Mouse (Mus musculus): ENCODE results near the gene Arhgdib.

Gene Arhgdib

GRCm38 (mm10) chr6:136920320-136921257 lies 21.1 kb downstream of the Arhgdib start:
- peak in 1 of 2 experiments; percentile 73 for DNase-seq (ENCODE audit: low spot score in 2 of 2)

DNA sequence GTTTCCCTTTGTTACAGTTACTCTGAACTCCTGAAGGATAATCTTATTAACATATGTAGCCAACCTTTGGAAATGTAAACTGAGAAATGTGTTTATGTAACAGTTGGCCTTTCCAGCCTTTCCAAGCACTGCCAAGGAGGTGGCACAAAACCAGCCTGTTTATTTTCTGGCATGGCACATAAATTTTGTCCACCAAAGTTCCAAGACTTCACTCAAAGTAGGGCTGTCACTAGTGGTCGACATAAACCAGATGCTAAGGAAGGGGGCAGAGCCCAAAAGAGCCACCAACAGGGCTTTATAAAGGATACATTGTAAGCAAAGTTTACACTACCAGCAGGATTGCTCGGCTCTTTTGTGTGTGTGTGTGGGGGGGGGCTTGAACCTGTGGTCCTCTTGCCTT lies 23.8 kb downstream of the Arhgdib start:
- DNase-seq (ENCODE audit: low spot score in 2 of 2) = no peak

GRCm38 (mm10) chr6:136915721-136916395 lies 25.8 kb downstream of the Arhgdib start:
- no peak for DNase-seq (ENCODE audit: low spot score in 2 of 2)

- no peak for DNase-seq (ENCODE audit: low spot score in 2 of 2)
Measured at GRCm38 (mm10) chr6:136914234-136914633, 27.5 kb downstream of the Arhgdib start.

DNA sequence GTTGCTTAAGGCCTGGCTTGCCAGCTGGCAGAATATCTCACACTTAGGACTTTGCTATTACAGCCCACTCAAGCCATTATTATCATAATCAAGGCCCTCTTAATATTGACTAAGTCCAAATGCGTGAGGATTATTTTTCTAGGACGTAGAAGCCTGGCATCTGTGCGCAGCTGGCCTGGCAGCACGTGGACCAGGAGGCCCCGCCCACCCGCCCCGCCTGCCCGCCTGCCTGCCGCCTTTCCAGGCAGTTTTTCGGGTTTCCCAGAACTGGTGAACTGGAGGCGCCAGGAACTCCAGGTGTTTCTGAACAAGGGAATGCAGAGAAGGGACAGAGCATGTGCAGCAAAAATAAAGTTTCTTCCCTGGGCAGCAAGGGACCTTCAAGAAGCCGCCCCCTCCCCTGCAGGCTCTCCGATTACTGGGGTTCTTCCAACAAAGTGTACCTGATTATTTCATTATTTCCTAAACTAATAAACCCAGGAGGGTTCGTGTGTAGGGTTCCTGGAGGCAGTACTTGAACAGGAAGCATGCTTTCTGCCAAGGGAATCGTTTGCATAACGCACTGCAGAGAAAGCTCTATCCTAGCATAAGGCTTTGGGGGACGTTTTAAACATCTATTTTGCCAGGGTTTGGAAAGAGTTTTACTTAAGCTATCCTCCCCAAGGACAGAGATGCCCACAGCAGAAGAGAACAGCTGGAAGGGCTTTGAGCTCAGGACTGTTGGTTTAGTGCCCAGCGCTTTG lies 28.1 kb downstream of the Arhgdib start:
- DNase-seq (ENCODE audit: low spot score in 2 of 2) = no peak

GRCm38 (mm10) chr6:136912751-136913265 lies 28.9 kb downstream of the Arhgdib start:
- no peak for DNase-seq (ENCODE audit: low spot score in 2 of 2)

GRCm38 (mm10) chr6:136910247-136910890 lies 31.3 kb downstream of the Arhgdib start:
- DNase-seq (ENCODE audit: low spot score in 2 of 2) = no peak

DNA sequence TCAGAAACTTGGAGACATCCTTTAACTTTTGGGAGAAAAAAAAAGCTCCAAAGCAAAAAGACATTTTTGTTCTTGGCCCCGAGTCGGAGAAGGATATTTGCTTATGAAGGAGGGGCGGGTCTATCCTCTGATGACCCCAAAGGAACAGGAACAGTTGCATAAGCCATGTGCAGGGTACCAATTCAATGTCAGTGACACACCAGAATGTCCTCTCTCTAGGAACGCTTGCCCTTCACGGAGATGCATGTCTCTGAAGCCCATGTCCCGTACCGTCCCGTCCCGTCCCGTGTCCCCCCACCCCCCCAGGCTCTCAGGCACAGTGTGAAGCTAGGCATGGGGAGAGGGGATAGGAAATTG lies 34.8 kb downstream of the Arhgdib start:
- DNase-seq (ENCODE audit: low spot score in 2 of 2) = no peak

DNA sequence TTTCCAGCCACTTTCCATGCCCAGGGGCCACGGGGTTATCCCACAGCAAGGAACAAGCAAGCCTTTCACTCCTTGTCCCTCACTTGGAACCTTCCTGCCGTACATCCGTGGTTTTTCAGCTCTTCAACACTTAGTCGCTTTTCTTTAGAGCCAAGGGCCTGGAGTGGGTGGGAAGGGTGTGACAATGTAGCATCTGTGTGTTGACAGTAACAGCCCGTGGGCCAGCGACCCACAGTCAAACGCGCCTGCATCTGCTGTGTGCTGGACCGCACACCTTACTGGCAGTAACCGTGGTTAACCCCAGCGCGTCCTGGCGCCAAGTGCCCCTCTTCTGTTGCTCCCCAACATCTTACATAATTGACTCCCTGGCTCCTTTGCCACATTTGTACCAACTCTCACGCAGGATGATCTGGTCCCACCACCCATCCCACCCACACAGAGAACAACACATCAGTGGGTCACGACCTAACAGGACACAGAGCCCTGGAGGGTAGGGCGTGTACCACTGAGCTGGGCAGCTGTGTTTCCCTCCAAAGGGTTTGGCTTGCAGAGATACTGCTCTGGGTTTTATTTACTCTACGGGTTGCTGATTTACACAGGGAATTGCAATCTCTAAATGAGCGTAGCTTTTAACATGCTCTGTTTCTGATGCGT lies 35.3 kb downstream of the Arhgdib start:
- DNase-seq (ENCODE audit: low spot score in 2 of 2) = no peak

- DNase-seq (ENCODE audit: low spot score in 2 of 2) = no peak
Measured at GRCm38 (mm10) chr6:136903885-136904470, 37.7 kb downstream of the Arhgdib start.

GRCm38 (mm10) chr6:136902527-136902926 lies 39.2 kb downstream of the Arhgdib start:
- DNase-seq (ENCODE audit: low spot score in 2 of 2) = no peak

- DNase-seq (ENCODE audit: low spot score in 2 of 2) = no peak
Measured at GRCm38 (mm10) chr6:136901010-136901409, 40.7 kb downstream of the Arhgdib start.

GRCm38 (mm10) chr6:136900369-136901009 lies 41.2 kb downstream of the Arhgdib start:
- no peak for DNase-seq (ENCODE audit: low spot score in 2 of 2)

DNA sequence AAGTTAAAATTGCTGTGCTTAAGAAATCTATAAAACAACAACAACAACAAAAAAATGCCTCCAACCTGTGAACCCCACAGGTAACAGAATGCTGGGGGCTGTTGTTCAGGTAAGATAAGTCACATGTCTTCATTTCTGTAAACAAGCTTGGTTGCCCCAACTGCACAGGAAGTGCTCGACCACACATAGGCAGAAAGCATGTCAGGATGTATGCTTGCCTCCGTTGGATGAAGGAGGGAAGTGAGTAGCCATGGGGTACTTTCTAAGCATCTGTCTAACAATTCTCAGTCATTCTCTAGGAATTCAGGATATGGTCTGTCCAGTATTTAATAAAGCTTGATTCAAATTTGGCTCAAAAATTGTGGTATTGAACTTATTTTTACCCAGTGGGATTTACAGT lies 42.7 kb downstream of the Arhgdib start:
- no peak for DNase-seq (ENCODE audit: low spot score in 2 of 2)

DNA sequence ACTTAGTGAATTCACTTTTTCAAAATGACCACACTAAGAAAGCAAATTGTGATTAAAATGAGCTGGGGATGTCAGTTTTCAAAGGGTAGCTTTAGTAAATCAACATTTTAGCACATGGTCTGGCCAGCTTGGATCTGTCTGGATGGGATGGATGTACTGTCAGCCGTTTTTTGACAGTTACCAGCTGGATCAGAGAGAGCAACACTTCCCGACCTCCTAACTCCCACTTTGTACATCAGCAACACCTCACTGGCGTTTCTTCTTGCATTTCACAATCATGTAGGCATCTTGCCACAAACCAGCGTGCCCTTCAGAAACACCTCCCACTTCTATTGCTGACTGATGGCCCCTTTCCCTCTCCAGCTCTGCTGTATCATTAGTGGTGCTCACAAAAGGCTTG lies 43.5 kb downstream of the Arhgdib start:
- no peak for DNase-seq (ENCODE audit: low spot score in 2 of 2)

DNA sequence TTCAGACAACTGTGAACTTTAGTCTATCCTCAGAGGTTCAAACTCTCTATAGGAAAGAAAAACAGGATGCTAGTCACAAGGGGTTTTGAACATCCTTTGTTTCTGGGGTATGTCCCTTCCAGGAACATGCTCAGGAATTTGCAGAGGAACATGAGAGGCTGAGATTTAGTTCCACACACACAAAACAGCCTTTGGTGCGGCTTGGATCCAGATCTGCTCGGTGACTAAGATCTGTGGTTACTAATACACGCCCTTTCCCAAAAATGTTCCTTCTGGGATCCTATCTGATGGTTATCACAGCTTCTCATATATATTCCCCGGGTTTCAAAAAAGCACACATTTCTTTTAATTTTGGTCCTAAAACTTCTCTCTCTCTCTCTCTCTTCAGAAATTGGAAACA lies 43.9 kb downstream of the Arhgdib start:
- DNase-seq (ENCODE audit: low spot score in 2 of 2) = no peak

- DNase-seq (ENCODE audit: low spot score in 2 of 2) = no peak
Measured at GRCm38 (mm10) chr6:136894532-136895339, 47.0 kb downstream of the Arhgdib start.

GRCm38 (mm10) chr6:136892002-136892401 lies 49.7 kb downstream of the Arhgdib start:
- DNase-seq (ENCODE audit: low spot score in 2 of 2) = no peak

DNA sequence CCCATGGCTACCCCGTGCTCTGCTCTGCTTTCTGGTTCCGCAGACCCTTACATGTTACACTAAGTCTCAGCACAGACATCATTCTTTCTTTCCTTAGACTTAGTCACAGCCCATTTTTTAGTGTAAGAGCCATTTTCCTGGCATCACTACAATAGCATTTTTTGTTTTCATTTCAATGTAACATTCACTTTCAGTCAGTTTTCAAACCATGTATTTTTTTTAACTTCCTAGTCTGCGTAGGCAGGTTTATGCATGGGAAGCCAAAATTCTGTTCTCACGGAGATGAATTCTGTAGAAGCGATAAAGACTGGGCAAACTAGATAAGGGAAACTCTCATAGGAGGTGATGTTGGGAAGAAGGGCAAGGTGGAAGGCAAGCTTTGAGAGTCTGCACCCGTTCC lies 52.1 kb downstream of the Arhgdib start:
- DNase-seq (ENCODE audit: low spot score in 2 of 2) = no peak

Measured in frontal cortex, postnatal 10 days (tissue).